Mouse (Mus musculus): ENCODE results near the gene Spink4.

DNA sequence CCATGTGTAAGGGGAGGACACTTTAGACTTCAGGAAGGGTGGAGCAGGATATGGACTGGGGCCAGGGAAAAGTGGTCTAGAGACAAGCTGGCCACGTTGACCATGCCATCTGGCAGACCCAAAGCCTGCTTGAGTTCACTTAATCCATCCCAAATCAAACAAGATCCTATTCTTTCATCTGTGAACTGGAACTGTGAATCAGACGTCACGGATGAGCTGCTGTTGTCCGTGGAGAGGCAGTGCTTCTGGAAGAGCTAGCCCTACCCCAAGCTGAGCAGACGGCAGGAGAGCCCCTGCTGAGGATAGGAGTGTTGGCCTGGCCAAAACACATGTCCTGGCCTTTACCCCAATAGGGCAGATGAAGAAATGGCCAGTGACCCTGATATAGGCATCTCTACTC lies 3.9 kb upstream of the Spink4 start:
- no peak for TF ChIP-seq REST (IDR thresholded peaks at IDR 0.05; ENCODE audit: insufficient read depth, insufficient read length)
- no peak for TF ChIP-seq POLR2A (IDR thresholded peaks at IDR 0.05; ENCODE audit: insufficient read length, low read depth)
- TF ChIP-seq POLR2AphosphoS2 (IDR thresholded peaks at IDR 0.05; ENCODE audit: insufficient read length, low read depth), result no peak
- TF ChIP-seq CEBPB (IDR thresholded peaks at IDR 0.05; ENCODE audit: insufficient read depth, poor library complexity, severe bottlenecking), result no peak
- TF ChIP-seq MAX (IDR thresholded peaks at IDR 0.05; ENCODE audit: low read depth), result no peak
- TF ChIP-seq E2F4 (IDR thresholded peaks at IDR 0.05; ENCODE audit: insufficient read depth), result no peak
- no peak for TF ChIP-seq USF1 (IDR thresholded peaks at IDR 0.05; ENCODE audit: low read depth)
- TF ChIP-seq MYOD1 (IDR thresholded peaks at IDR 0.05; ENCODE audit: control insufficient read depth in 1 of 3, insufficient read length in 2 of 3, low read depth in 2 of 3), result peak in 1 of 3 experiments; percentile 8
- TF ChIP-seq MYOG (IDR thresholded peaks at IDR 0.05; ENCODE audit: control insufficient read depth in 1 of 3, insufficient read depth in 1 of 3, insufficient read length in 2 of 3, low read depth in 2 of 3), result peak in 1 of 3 experiments; percentile 26
- no peak for TF ChIP-seq TCF3 (IDR thresholded peaks at IDR 0.05; ENCODE audit: insufficient read length, low read depth)

Measured in myocyte (in vitro differentiated cells).